Mouse (Mus musculus): ENCODE data around the gene Mgat1. TPM values are rescaled to one million over a fixed set of nuclear protein-coding genes. Genes with fewer than 3 reads are reported as not detected.

The Mgat1 gene
- polyA plus RNA-seq, 1 experiment from 2014 or later: 34.3 TPM

GRCm38 (mm10) chr11:49253035-49253434, 9.0 kb downstream of the Mgat1 start:
- WGBS: 97% methylated on average over 6 of the region's 6 CpGs

GRCm38 (mm10) chr11:49259296-49259695, 15.3 kb downstream of the Mgat1 start:
- no peaks in the 10 kb centered on the region for H3K9me3 ChIP-seq (replicated peaks; ENCODE audit: control insufficient read depth, low read length, poor library complexity, severe bottlenecking)
- H3K4me3 ChIP-seq (ENCODE audit: low read depth, low read length): no peak overlapping the region
- H3K9ac ChIP-seq (ENCODE audit: low read depth, low read length): no peak overlapping the region
- no peak overlapping the region for H3K4me2 ChIP-seq (ENCODE audit: low read length)
- ATAC-seq: no peak
- H3K4me1 ChIP-seq (ENCODE audit: control insufficient read depth, insufficient read depth, low read length): no peaks in the 10 kb centered on the region
- peaks cover 8% of the 10 kb centered on the region for H3K36me3 ChIP-seq (ENCODE audit: control insufficient read depth, insufficient read depth, low read length)
- no peaks in the 10 kb centered on the region for H3K27me3 ChIP-seq (ENCODE audit: control insufficient read depth, insufficient read depth, low read depth, low read length)
- H3K27ac ChIP-seq (ENCODE audit: low read length): no peak overlapping the region
- 97% methylated on average over 2 of the region's 2 CpGs for whole genome bisulfite sequencing

More at GRCm38 (mm10) chr11:49253035-49253434, 9.0 kb downstream of the Mgat1 start:
- H3K27me3 ChIP-seq (ENCODE audit: control insufficient read depth, insufficient read depth, low read depth, low read length): no peaks in the 10 kb centered on the region
- H3K27ac ChIP-seq (ENCODE audit: low read length): no peak overlapping the region
- peaks cover 17% of the 10 kb centered on the region for H3K4me1 ChIP-seq (ENCODE audit: control insufficient read depth, insufficient read depth, low read length)
- H3K9ac ChIP-seq (ENCODE audit: low read depth, low read length): no peak overlapping the region
- peaks cover 2% of the 10 kb centered on the region; the same call in 1 of the 2 replicates for H3K36me3 ChIP-seq (ENCODE audit: control insufficient read depth, insufficient read depth, low read length)
- H3K4me2 ChIP-seq (ENCODE audit: low read length): no peak overlapping the region
- no peaks in the 10 kb centered on the region for H3K9me3 ChIP-seq (replicated peaks; ENCODE audit: control insufficient read depth, low read length, poor library complexity, severe bottlenecking)
- no peak for ATAC-seq
- H3K4me3 ChIP-seq (ENCODE audit: low read depth, low read length): no peak overlapping the region

- Histone ChIP-seq H3K4me1 (ENCODE audit: control insufficient read depth, insufficient read depth, low read length) (no peaks in the 10 kb centered on the region), H3K36me3 (ENCODE audit: control insufficient read depth, insufficient read depth, low read length) (peaks cover 8% of the 10 kb centered on the region; the same call in 1 of the 2 replicates), H3K27me3 (ENCODE audit: control insufficient read depth, insufficient read depth, low read depth, low read length) (no peaks in the 10 kb centered on the region), H3K4me2 (ENCODE audit: low read length) (no peak overlapping the region), H3K27ac (ENCODE audit: low read length) (no peak overlapping the region), H3K9ac (ENCODE audit: low read depth, low read length) (no peak overlapping the region), H3K9me3 (replicated peaks; ENCODE audit: control insufficient read depth, low read length, poor library complexity, severe bottlenecking) (no peaks in the 10 kb centered on the region), H3K4me3 (ENCODE audit: low read depth, low read length) (no peak overlapping the region)
- 83% methylated on average over 1 of the region's 1 CpGs for WGBS
- ATAC-seq: no peak
These were observed 15.8 kb downstream of the Mgat1 start for GRCm38 (mm10) chr11:49259829-49260228.

- H3K9ac ChIP-seq (ENCODE audit: low read depth, low read length): no peak overlapping the region
- no peak overlapping the region for H3K4me2 ChIP-seq (ENCODE audit: low read length)
- WGBS: 96% methylated on average over 21 of the region's 21 CpGs
- no peak overlapping the region for H3K4me3 ChIP-seq (ENCODE audit: low read depth, low read length)
- no peaks in the 10 kb centered on the region for H3K27me3 ChIP-seq (ENCODE audit: control insufficient read depth, insufficient read depth, low read depth, low read length)
- H3K9me3 ChIP-seq (replicated peaks; ENCODE audit: control insufficient read depth, low read length, poor library complexity, severe bottlenecking): no peaks in the 10 kb centered on the region
- no peaks in the 10 kb centered on the region for H3K4me1 ChIP-seq (ENCODE audit: control insufficient read depth, insufficient read depth, low read length)
- ATAC-seq: no peak
- no peak overlapping the region for H3K27ac ChIP-seq (ENCODE audit: low read length)
- H3K36me3 ChIP-seq (ENCODE audit: control insufficient read depth, insufficient read depth, low read length): peaks cover 8% of the 10 kb centered on the region; the same call in 1 of the 2 replicates
These were observed 16.8 kb downstream of the Mgat1 start for GRCm38 (mm10) chr11:49260598-49261312.

GRCm38 (mm10) chr11:49261313-49261855, 17.4 kb downstream of the Mgat1 start:
- ATAC-seq: no peak
- no peak overlapping the region for H3K4me2 ChIP-seq (ENCODE audit: low read length)
- H3K36me3 ChIP-seq (ENCODE audit: control insufficient read depth, insufficient read depth, low read length): peaks cover 8% of the 10 kb centered on the region; the same call in 1 of the 2 replicates
- WGBS: 96% methylated on average over 14 of the region's 14 CpGs
- no peaks in the 10 kb centered on the region for H3K27me3 ChIP-seq (ENCODE audit: control insufficient read depth, insufficient read depth, low read depth, low read length)
- no peak overlapping the region for H3K9ac ChIP-seq (ENCODE audit: low read depth, low read length)
- no peak overlapping the region for H3K4me3 ChIP-seq (ENCODE audit: low read depth, low read length)
- no peaks in the 10 kb centered on the region for H3K4me1 ChIP-seq (ENCODE audit: control insufficient read depth, insufficient read depth, low read length)
- H3K27ac ChIP-seq (ENCODE audit: low read length): no peak overlapping the region
- no peaks in the 10 kb centered on the region for H3K9me3 ChIP-seq (replicated peaks; ENCODE audit: control insufficient read depth, low read length, poor library complexity, severe bottlenecking)

- no peak overlapping the region for H3K9ac ChIP-seq (ENCODE audit: low read depth, low read length)
- ATAC-seq: no peak
- WGBS: 84% methylated on average over 5 of the region's 5 CpGs
- H3K9me3 ChIP-seq (replicated peaks; ENCODE audit: control insufficient read depth, low read length, poor library complexity, severe bottlenecking): no peaks in the 10 kb centered on the region
- peaks cover 8% of the 10 kb centered on the region; the same call in 1 of the 2 replicates for H3K36me3 ChIP-seq (ENCODE audit: control insufficient read depth, insufficient read depth, low read length)
- H3K27me3 ChIP-seq (ENCODE audit: control insufficient read depth, insufficient read depth, low read depth, low read length): no peaks in the 10 kb centered on the region
- no peaks in the 10 kb centered on the region for H3K4me1 ChIP-seq (ENCODE audit: control insufficient read depth, insufficient read depth, low read length)
- no peak overlapping the region for H3K4me2 ChIP-seq (ENCODE audit: low read length)
- no peak overlapping the region for H3K27ac ChIP-seq (ENCODE audit: low read length)
- no peak overlapping the region for H3K4me3 ChIP-seq (ENCODE audit: low read depth, low read length)
These were observed 18.3 kb downstream of the Mgat1 start for GRCm38 (mm10) chr11:49262286-49262685.

- Histone ChIP-seq H3K27me3 (ENCODE audit: control insufficient read depth, insufficient read depth, low read depth, low read length) (no peaks in the 10 kb centered on the region), H3K36me3 (ENCODE audit: control insufficient read depth, insufficient read depth, low read length) (peaks cover 8% of the 10 kb centered on the region; the same call in 1 of the 2 replicates), H3K4me2 (ENCODE audit: low read length) (no peak overlapping the region), H3K4me1 (ENCODE audit: control insufficient read depth, insufficient read depth, low read length) (no peaks in the 10 kb centered on the region), H3K9ac (ENCODE audit: low read depth, low read length) (no peak overlapping the region), H3K4me3 (ENCODE audit: low read depth, low read length) (no peak overlapping the region), H3K27ac (ENCODE audit: low read length) (no peak overlapping the region), H3K9me3 (replicated peaks; ENCODE audit: control insufficient read depth, low read length, poor library complexity, severe bottlenecking) (no peaks in the 10 kb centered on the region)
- 97% methylated on average over 6 of the region's 6 CpGs for WGBS
- no peak for ATAC-seq
These were observed 19.2 kb downstream of the Mgat1 start for GRCm38 (mm10) chr11:49263149-49263548.

- H3K36me3 ChIP-seq (ENCODE audit: control insufficient read depth, insufficient read depth, low read length): peaks cover 8% of the 10 kb centered on the region; the same call in 1 of the 2 replicates
- H3K4me1 ChIP-seq (ENCODE audit: control insufficient read depth, insufficient read depth, low read length): no peaks in the 10 kb centered on the region
- no peak for ATAC-seq
- H3K4me3 ChIP-seq (ENCODE audit: low read depth, low read length): no peak overlapping the region
- WGBS: 88% methylated on average over 7 of the region's 7 CpGs
- H3K9ac ChIP-seq (ENCODE audit: low read depth, low read length): no peak overlapping the region
- no peaks in the 10 kb centered on the region for H3K27me3 ChIP-seq (ENCODE audit: control insufficient read depth, insufficient read depth, low read depth, low read length)
- H3K9me3 ChIP-seq (replicated peaks; ENCODE audit: control insufficient read depth, low read length, poor library complexity, severe bottlenecking): no peaks in the 10 kb centered on the region
- no peak overlapping the region for H3K27ac ChIP-seq (ENCODE audit: low read length)
- no peak overlapping the region for H3K4me2 ChIP-seq (ENCODE audit: low read length)
These were observed 20.1 kb downstream of the Mgat1 start for GRCm38 (mm10) chr11:49264081-49264480.

- H3K4me1 ChIP-seq (ENCODE audit: control insufficient read depth, insufficient read depth, low read length): no peaks in the 10 kb centered on the region
- H3K4me3 ChIP-seq (ENCODE audit: low read depth, low read length): no peak overlapping the region
- no peaks in the 10 kb centered on the region for H3K9me3 ChIP-seq (replicated peaks; ENCODE audit: control insufficient read depth, low read length, poor library complexity, severe bottlenecking)
- 72% methylated on average over 11 of the region's 11 CpGs for WGBS
- H3K27ac ChIP-seq (ENCODE audit: low read length): no peak overlapping the region
- H3K27me3 ChIP-seq (ENCODE audit: control insufficient read depth, insufficient read depth, low read depth, low read length): no peaks in the 10 kb centered on the region
- ATAC-seq: no peak
- no peak overlapping the region for H3K9ac ChIP-seq (ENCODE audit: low read depth, low read length)
- peaks cover 8% of the 10 kb centered on the region; the same call in 1 of the 2 replicates for H3K36me3 ChIP-seq (ENCODE audit: control insufficient read depth, insufficient read depth, low read length)
- no peak overlapping the region for H3K4me2 ChIP-seq (ENCODE audit: low read length)
These were observed 20.6 kb downstream of the Mgat1 start for GRCm38 (mm10) chr11:49264622-49265021.
